Mouse (Mus musculus): Measurements from ENCODE around the gene Ccl22. TPM values are rescaled to one million over a fixed set of nuclear protein-coding genes. Genes with fewer than 3 reads are reported as not detected.

Ccl22 gene
- polyA plus RNA-seq, 1 experiment from 2014 or later = not detected

DNA sequence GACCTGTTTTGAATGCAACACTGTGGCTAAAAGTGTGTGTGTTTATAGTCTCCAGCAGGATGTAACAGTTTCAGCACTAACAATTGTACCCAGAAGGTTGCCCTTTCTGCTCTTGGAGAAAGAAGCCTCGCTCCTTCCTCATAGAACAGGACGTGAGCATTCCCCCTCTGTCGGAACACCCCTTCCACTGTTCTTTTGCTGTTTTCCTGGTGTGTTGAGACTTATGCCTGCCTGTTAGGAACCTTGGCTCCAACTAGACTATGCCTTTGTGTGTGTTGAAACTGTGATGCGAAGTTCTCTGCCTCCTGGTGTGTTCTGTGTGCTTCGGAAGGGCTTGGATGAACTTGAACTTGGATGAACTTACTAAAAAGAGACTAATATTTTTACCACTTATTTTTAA lies 19.4 kb upstream of the Ccl22 start:
- Histone ChIP-seq H3K9me3 (ENCODE audit: control insufficient read depth, low read length) (no peaks in the 10 kb centered on the region), H3K9ac (replicated peaks; ENCODE audit: low read depth, low read length) (no peak overlapping the region), H3K4me3 (ENCODE audit: low read depth, low read length) (no peak overlapping the region), H3K36me3 (ENCODE audit: control insufficient read depth, insufficient read depth, low read length) (no peaks in the 10 kb centered on the region), H3K4me1 (ENCODE audit: control insufficient read depth, insufficient read depth, low read length) (no peaks in the 10 kb centered on the region), H3K4me2 (ENCODE audit: low read depth, low read length) (no peak overlapping the region), H3K27me3 (ENCODE audit: control insufficient read depth, insufficient read depth, low read length) (no peaks in the 10 kb centered on the region), H3K27ac (ENCODE audit: low read depth, low read length) (no peak overlapping the region)
- 85% methylated on average over 5 of the region's 5 CpGs for WGBS
- ATAC-seq (ENCODE audit: low read depth) = no peak

DNA sequence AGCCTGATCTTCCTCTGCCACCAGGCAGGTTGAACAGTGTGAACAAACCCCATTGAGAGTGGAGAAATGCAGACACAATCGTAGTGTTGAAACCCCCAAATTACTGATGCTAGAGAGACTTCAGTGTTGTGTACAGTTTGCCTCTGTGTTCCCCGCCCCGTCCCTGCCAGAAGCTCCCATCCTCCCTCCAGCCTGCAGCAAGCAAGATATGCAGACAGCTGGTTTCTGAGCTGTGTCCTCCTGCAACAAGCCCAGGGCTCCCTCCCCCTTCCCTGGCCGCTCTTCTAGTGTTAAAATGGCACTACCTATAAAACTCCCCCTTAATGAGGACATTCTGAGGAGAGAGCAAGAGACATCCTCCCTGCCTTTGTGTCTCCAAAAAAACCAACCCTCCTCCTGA lies 16.1 kb upstream of the Ccl22 start:
- no peak for ATAC-seq (ENCODE audit: low read depth)
- Histone ChIP-seq H3K4me2 (ENCODE audit: low read depth, low read length) (no peak overlapping the region), H3K27me3 (ENCODE audit: control insufficient read depth, insufficient read depth, low read length) (no peaks in the 10 kb centered on the region), H3K4me3 (ENCODE audit: low read depth, low read length) (no peak overlapping the region), H3K9me3 (ENCODE audit: control insufficient read depth, low read length) (no peaks in the 10 kb centered on the region), H3K36me3 (ENCODE audit: control insufficient read depth, insufficient read depth, low read length) (no peaks in the 10 kb centered on the region), H3K27ac (ENCODE audit: low read depth, low read length) (no peak overlapping the region), H3K9ac (replicated peaks; ENCODE audit: low read depth, low read length) (no peak overlapping the region), H3K4me1 (ENCODE audit: control insufficient read depth, insufficient read depth, low read length) (no peaks in the 10 kb centered on the region)
- WGBS = 38% methylated on average over 4 of the region's 4 CpGs

DNA sequence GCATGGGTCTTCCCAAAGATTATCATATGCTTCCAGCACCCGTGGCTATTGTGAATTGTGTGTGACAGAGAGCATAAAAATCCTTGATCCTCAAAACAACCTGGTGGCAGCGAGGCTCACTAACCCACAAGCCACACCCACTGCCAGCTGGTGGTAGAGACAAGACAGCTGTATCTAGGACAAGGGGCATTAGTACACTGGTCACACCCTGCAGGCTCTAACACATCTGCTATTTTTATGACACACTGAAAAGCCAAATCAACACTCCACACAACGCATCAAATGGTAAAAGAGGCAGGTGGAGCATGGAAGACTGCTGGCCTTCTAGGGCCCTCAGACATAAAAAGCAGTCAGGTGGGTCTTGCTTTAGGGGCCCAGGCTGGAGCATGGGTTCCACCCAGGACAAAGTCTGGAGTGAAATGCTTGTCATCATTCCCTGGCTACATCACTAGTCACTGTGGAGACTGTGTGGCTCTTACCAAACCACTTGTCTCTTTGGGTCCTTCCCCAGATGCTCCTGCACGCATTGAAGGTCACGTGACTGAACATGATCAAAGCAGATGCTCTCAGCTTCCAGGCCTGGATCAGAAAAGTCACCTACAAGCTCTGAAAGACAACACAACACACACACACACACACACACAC lies 11.4 kb upstream of the Ccl22 start:
- ATAC-seq (ENCODE audit: low read depth) = no peak
- no peaks in the 10 kb centered on the region for H3K9me3 ChIP-seq (ENCODE audit: control insufficient read depth, low read length)
- no peaks in the 10 kb centered on the region for H3K36me3 ChIP-seq (ENCODE audit: control insufficient read depth, insufficient read depth, low read length)
- no peak overlapping the region for H3K4me2 ChIP-seq (ENCODE audit: low read depth, low read length)
- no peaks in the 10 kb centered on the region for H3K27me3 ChIP-seq (ENCODE audit: control insufficient read depth, insufficient read depth, low read length)
- no peak overlapping the region for H3K4me3 ChIP-seq (ENCODE audit: low read depth, low read length)
- H3K9ac ChIP-seq (replicated peaks; ENCODE audit: low read depth, low read length) = no peak overlapping the region
- no peaks in the 10 kb centered on the region for H3K4me1 ChIP-seq (ENCODE audit: control insufficient read depth, insufficient read depth, low read length)
- 59% methylated on average over 5 of the region's 5 CpGs for WGBS
- H3K27ac ChIP-seq (ENCODE audit: low read depth, low read length) = no peak overlapping the region

DNA sequence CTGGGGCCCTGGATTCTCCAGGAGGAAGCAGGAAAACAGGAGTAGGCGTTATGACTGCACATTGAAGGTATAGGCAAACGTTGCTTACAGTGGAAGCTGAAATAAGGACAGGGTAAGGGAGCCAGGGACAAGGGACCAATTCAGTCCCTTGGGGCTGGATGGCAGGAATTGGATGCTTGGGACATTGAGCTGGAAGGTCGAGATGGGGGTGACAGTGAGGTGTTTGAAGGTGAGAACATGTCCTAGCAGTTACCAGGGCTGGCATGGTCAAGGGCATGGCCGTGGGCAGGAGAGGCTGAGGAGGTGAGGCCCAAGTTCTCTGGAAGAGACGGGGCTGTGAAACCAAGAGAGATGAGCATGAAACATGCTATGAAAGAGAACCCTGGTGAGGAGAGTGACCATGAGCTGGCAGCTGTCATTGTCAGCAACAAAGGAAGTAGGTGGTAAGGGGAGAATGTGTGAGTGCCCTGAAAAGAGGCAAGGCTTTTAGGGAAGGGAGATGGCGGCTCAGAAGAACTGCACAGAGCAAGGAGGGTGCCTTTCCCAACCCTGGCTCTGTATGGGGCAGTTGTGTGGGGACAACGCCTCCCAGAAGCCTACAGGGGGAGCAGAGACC lies 10.5 kb upstream of the Ccl22 start:
- 81% methylated on average over 7 of the region's 7 CpGs for WGBS
- Histone ChIP-seq H3K4me1 (ENCODE audit: control insufficient read depth, insufficient read depth, low read length) (no peaks in the 10 kb centered on the region), H3K9ac (replicated peaks; ENCODE audit: low read depth, low read length) (no peak overlapping the region), H3K9me3 (ENCODE audit: control insufficient read depth, low read length) (no peaks in the 10 kb centered on the region), H3K27me3 (ENCODE audit: control insufficient read depth, insufficient read depth, low read length) (no peaks in the 10 kb centered on the region), H3K4me2 (ENCODE audit: low read depth, low read length) (no peak overlapping the region), H3K36me3 (ENCODE audit: control insufficient read depth, insufficient read depth, low read length) (no peaks in the 10 kb centered on the region), H3K27ac (ENCODE audit: low read depth, low read length) (no peak overlapping the region), H3K4me3 (ENCODE audit: low read depth, low read length) (no peak overlapping the region)
- no peak for ATAC-seq (ENCODE audit: low read depth)

DNA sequence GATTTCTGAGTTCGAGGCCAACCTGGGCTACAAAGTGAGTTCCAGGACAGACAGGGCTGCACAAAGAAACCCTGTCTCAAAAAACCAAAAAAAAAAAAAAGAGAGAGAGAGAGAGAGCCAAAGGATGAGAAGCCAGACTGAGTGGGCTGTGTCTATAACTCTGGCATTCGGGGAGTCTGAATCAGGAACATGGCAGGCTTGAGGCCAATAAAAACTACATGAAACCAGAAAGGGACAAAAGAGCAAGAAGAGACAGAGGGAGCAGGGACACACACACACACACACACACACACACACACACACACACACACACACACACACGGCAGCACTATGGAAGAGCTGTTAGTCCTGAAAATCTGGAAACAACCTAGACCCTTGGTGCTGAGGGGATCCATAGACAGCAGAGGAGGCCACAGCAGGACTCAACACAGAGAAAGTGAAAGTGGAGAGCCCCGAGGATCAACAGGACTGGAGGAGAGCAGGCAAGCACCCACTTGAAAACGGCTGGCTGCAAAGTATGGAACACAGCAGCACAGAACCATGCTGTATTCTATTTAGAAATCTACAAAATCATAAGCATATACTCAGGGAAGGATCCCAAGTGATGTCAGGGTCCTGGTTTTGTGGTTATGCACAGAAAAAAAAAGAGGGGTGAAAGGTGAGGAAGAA lies 9.8 kb upstream of the Ccl22 start:
- Histone ChIP-seq H3K9ac (replicated peaks; ENCODE audit: low read depth, low read length) (no peak overlapping the region), H3K4me3 (ENCODE audit: low read depth, low read length) (no peak overlapping the region), H3K36me3 (ENCODE audit: control insufficient read depth, insufficient read depth, low read length) (no peaks in the 10 kb centered on the region), H3K4me2 (ENCODE audit: low read depth, low read length) (no peak overlapping the region), H3K9me3 (ENCODE audit: control insufficient read depth, low read length) (no peaks in the 10 kb centered on the region), H3K4me1 (ENCODE audit: control insufficient read depth, insufficient read depth, low read length) (no peaks in the 10 kb centered on the region), H3K27ac (ENCODE audit: low read depth, low read length) (no peak overlapping the region), H3K27me3 (ENCODE audit: control insufficient read depth, insufficient read depth, low read length) (no peaks in the 10 kb centered on the region)
- WGBS = 73% methylated on average over 5 of the region's 5 CpGs
- ATAC-seq (ENCODE audit: low read depth) = no peak

DNA sequence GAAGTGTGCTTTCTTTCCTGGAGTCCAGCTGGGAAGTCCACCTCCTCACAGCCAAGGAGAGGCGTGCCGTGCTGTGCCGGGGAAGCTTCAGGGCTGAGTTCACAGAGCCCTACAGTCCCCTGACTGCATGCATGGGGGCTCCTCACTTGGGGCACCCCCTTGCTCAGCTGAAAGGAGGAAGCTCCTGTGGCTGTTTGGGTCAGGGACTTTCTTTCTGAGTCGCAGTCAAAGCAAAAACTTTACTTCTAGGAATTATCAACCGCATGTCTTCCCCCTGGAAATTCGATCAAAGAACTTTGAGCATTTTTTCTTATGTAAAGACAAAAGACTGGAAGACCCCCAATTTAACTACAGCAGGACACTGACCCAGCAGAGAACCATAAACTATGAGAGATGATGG lies 5.6 kb upstream of the Ccl22 start:
- no peak overlapping the region for H3K27ac ChIP-seq (ENCODE audit: low read depth, low read length)
- no peaks in the 10 kb centered on the region for H3K9me3 ChIP-seq (ENCODE audit: control insufficient read depth, low read length)
- H3K4me2 ChIP-seq (ENCODE audit: low read depth, low read length) = no peak overlapping the region
- H3K36me3 ChIP-seq (ENCODE audit: control insufficient read depth, insufficient read depth, low read length) = no peaks in the 10 kb centered on the region
- ATAC-seq (ENCODE audit: low read depth) = no peak
- 83% methylated on average over 6 of the region's 6 CpGs for WGBS
- no peaks in the 10 kb centered on the region for H3K27me3 ChIP-seq (ENCODE audit: control insufficient read depth, insufficient read depth, low read length)
- H3K9ac ChIP-seq (replicated peaks; ENCODE audit: low read depth, low read length) = no peak overlapping the region
- H3K4me3 ChIP-seq (ENCODE audit: low read depth, low read length) = no peak overlapping the region
- no peaks in the 10 kb centered on the region for H3K4me1 ChIP-seq (ENCODE audit: control insufficient read depth, insufficient read depth, low read length)

DNA sequence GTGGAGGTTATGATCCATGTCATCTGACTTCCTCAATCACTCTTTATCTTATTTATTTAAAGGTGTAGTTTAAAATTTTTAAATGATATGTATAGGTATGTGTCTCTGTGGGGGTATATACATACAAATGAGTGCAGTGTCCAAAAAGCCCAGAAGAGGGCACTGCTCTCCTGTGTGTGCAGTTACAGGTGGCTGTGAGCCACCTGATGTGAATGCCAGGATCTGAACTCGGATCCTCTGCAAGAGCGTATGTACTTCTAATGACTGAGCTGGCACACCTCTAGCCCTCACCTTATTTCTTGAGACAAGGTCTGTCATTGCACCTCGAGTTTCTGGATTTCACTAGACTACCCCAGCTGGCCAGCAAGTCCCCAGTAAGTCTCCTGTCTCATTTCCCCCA lies 4.8 kb upstream of the Ccl22 start:
- 90% methylated on average over 3 of the region's 3 CpGs for WGBS

DNA sequence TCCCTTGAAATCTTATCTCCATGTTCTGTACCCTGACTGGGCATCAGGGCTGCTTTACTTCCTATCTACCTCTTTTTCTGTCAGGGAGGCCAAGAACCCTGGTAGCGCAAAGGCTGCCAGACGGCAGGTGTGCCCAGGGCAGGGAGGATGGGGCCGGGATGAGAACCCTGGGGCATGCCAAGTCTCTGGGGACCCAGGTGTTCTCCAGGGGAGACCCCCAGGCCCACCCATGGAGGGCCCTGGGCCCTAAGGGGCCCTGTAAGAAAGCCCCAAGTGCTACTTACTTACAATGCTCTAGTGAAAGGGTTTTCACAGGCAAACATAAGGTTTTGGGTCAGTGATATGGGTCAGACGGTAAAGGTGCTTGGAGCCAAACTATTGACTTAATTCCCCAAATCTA lies 3.7 kb upstream of the Ccl22 start:
- no peak overlapping the region for H3K27ac ChIP-seq (ENCODE audit: low read depth, low read length)
- no peak overlapping the region for H3K4me3 ChIP-seq (ENCODE audit: low read depth, low read length)
- 93% methylated on average over 4 of the region's 4 CpGs for WGBS
- no peak overlapping the region for H3K9ac ChIP-seq (replicated peaks; ENCODE audit: low read depth, low read length)
- no peaks in the 10 kb centered on the region for H3K9me3 ChIP-seq (ENCODE audit: control insufficient read depth, low read length)
- no peak for ATAC-seq (ENCODE audit: low read depth)
- no peaks in the 10 kb centered on the region for H3K4me1 ChIP-seq (ENCODE audit: control insufficient read depth, insufficient read depth, low read length)
- H3K4me2 ChIP-seq (ENCODE audit: low read depth, low read length) = no peak overlapping the region
- no peaks in the 10 kb centered on the region for H3K27me3 ChIP-seq (ENCODE audit: control insufficient read depth, insufficient read depth, low read length)
- no peaks in the 10 kb centered on the region for H3K36me3 ChIP-seq (ENCODE audit: control insufficient read depth, insufficient read depth, low read length)

More for the DNA sequence above, 4.8 kb upstream of the Ccl22 start:
- no peak overlapping the region for H3K4me2 ChIP-seq (ENCODE audit: low read depth, low read length)
- no peaks in the 10 kb centered on the region for H3K27me3 ChIP-seq (ENCODE audit: control insufficient read depth, insufficient read depth, low read length)
- no peak overlapping the region for H3K27ac ChIP-seq (ENCODE audit: low read depth, low read length)
- H3K4me1 ChIP-seq (ENCODE audit: control insufficient read depth, insufficient read depth, low read length) = no peaks in the 10 kb centered on the region
- H3K36me3 ChIP-seq (ENCODE audit: control insufficient read depth, insufficient read depth, low read length) = no peaks in the 10 kb centered on the region
- no peaks in the 10 kb centered on the region for H3K9me3 ChIP-seq (ENCODE audit: control insufficient read depth, low read length)
- no peak for ATAC-seq (ENCODE audit: low read depth)
- H3K4me3 ChIP-seq (ENCODE audit: low read depth, low read length) = no peak overlapping the region
- H3K9ac ChIP-seq (replicated peaks; ENCODE audit: low read depth, low read length) = no peak overlapping the region

DNA sequence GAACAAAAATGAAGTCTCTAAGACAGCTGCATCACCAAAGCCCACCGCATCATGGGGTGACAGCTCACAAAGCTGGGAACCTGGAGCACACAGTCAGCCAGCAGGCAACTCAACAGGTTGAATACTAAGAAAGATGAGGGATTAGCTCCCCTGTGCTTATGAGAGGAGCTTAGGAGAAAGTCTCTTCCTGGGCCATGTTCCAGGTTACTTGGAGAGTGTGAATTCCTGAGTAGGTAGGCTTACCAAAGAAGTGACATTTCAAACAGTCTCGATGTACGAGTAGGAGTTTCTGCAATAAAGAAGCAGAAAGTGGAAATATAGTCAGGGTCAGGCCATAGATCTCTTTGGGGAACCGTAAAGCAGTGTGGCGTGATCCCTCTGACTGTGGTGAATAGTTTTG lies 906 bp upstream of the Ccl22 start:
- ATAC-seq (ENCODE audit: low read depth) = no peak
- Histone ChIP-seq H3K4me3 (ENCODE audit: low read depth, low read length) (no peak overlapping the region), H3K27me3 (ENCODE audit: control insufficient read depth, insufficient read depth, low read length) (no peaks in the 10 kb centered on the region), H3K9me3 (ENCODE audit: control insufficient read depth, low read length) (no peaks in the 10 kb centered on the region), H3K4me2 (ENCODE audit: low read depth, low read length) (no peak overlapping the region), H3K9ac (replicated peaks; ENCODE audit: low read depth, low read length) (no peak overlapping the region), H3K36me3 (ENCODE audit: control insufficient read depth, insufficient read depth, low read length) (no peaks in the 10 kb centered on the region), H3K27ac (ENCODE audit: low read depth, low read length) (no peak overlapping the region), H3K4me1 (ENCODE audit: control insufficient read depth, insufficient read depth, low read length) (no peaks in the 10 kb centered on the region)
- WGBS = 90% methylated on average over 5 of the region's 5 CpGs

Data from neural tube, embryonic 14.5 days (tissue).